Mouse (Mus musculus): ENCODE measurements around the gene Cr1l. TPM values are rescaled to one million over a fixed set of nuclear protein-coding genes. Genes with fewer than 3 reads are reported as not detected.

Gene Cr1l
- total and polyA plus RNA-seq, 3 experiments: 76.1 to 134 (median 84.6) TPM

- no peaks in the 10 kb centered on the region for H3K79me2 ChIP-seq (replicated peaks; ENCODE audit: control insufficient read depth, extremely low read depth, insufficient read depth, poor library complexity, severe bottlenecking)
- no peaks in the 10 kb centered on the region for H3K9me3 ChIP-seq (replicated peaks; ENCODE audit: low read length)
- peak within 1 kb of the TSS; percentile 64 for H3K9ac ChIP-seq (ENCODE audit: insufficient read depth, low read depth)
- no peaks in the 10 kb centered on the region for H3K27me3 ChIP-seq (replicated peaks)
- DNase-seq (ENCODE audit: extremely low read depth): peak; percentile 37
- H3K27ac ChIP-seq (ENCODE audit: insufficient read depth, low read depth): no peak within 1 kb of the TSS
- TF ChIP-seq POLR2AphosphoS2 (IDR thresholded peaks at IDR 0.05; ENCODE audit: low read depth, low read length) (peak; percentile 44; the same call in 1 of the 2 replicates), MYC (IDR thresholded peaks at IDR 0.05; ENCODE audit: low read depth, low read length) (no peak), MAX (IDR thresholded peaks at IDR 0.05; ENCODE audit: low read length) (0 out of 2 replicates have a peak, but pooled peaks have one; percentile 31), POLR2A (IDR thresholded peaks at IDR 0.05; ENCODE audit: low read depth, low read length) (0 out of 2 replicates have a peak, but pooled peaks have one; percentile 37), MAFK (IDR thresholded peaks at IDR 0.05; ENCODE audit: insufficient replicate concordance, low read length) (no peak)
- in situ Hi-C loops (cut with MboI; ENCODE audit: low pct_ligation_motif_present, low pct_unique_long_range_greater_than_20kb, low sequenced_read_pairs) (no loop called here), dilution Hi-C loops (cut with MboI; ENCODE audit: extremely low pct_ligation_motif_present, extremely low pct_unique_long_range_greater_than_20kb, low sequenced_read_pairs) (no loop called here)
- H3K36me3 ChIP-seq (replicated peaks in 1 of 2; ENCODE audit: control insufficient read depth in 1 of 2, insufficient read depth in 1 of 2, low read length in 1 of 2): peaks cover 4 to 37% of the 10 kb centered on the region in 2 experiments
- peak within 1 kb of the TSS; percentile 66; the same call in 1 of the 2 replicates for H3K4me2 ChIP-seq (ENCODE audit: insufficient read depth, low read depth, poor library complexity, severe bottlenecking)
- H3K4me3 ChIP-seq (replicated peaks in 1 of 3; ENCODE audit: low read depth in 2 of 3, low read length in 2 of 3, poor library complexity in 1 of 3): peak within 1 kb of the TSS; percentile 28 to 65 (median 39)
- H3K4me1 ChIP-seq (ENCODE audit: control insufficient read depth in 1 of 2, insufficient read depth in 2 of 2): peaks cover 0 to 3% of the 10 kb centered on the region in 2 experiments; a peak in 1 of 4 replicates
These were observed 39.1 kb downstream of the Cr1l start, which contains the start of gene Cd46 for GRCm38 (mm10) chr1:195092220-195092720. TSS of gene Cd46 (minus strand) at chr1:195092249.

GRCm38 (mm10) chr1:195091699-195092219, 39.6 kb downstream of the Cr1l start:
- TF ChIP-seq CHD2 (IDR thresholded peaks at IDR 0.05; ENCODE audit: low read length) (no peak), USF2 (conservative IDR thresholded peaks at IDR 0.05; ENCODE audit: low read depth, low read length) (no peak), HCFC1 (IDR thresholded peaks at IDR 0.05; ENCODE audit: low read depth, low read length) (no peak), NELFE (IDR thresholded peaks at IDR 0.05; ENCODE audit: low read depth, low read length) (no peak), ELF1 (IDR thresholded peaks at IDR 0.05; ENCODE audit: low read depth, low read length) (0 out of 2 replicates have a peak, but pooled peaks have one; percentile 11), TCF12 (IDR thresholded peaks at IDR 0.05; ENCODE audit: low read depth, low read length) (no peak), MXI1 (IDR thresholded peaks at IDR 0.05; ENCODE audit: low read depth, low read length) (no peak), CHD1 (IDR thresholded peaks at IDR 0.05; ENCODE audit: low read depth, low read length) (no peak)
- H3K36me3 ChIP-seq (replicated peaks in 1 of 2; ENCODE audit: control insufficient read depth in 1 of 2, insufficient read depth in 1 of 2, low read length in 1 of 2): peaks cover 4 to 34% of the 10 kb centered on the region in 2 experiments
- dilution Hi-C loops (cut with MboI; ENCODE audit: extremely low pct_ligation_motif_present, extremely low pct_unique_long_range_greater_than_20kb, low sequenced_read_pairs) (no loop called here), in situ Hi-C loops (cut with MboI; ENCODE audit: low pct_ligation_motif_present, low pct_unique_long_range_greater_than_20kb, low sequenced_read_pairs) (no loop called here)
- H3K4me3 ChIP-seq (replicated peaks in 1 of 3; ENCODE audit: low read depth in 2 of 3, low read length in 2 of 3, poor library complexity in 1 of 3): peak overlapping the region; percentile 28 to 65 (median 39)
- no peaks in the 10 kb centered on the region for H3K27me3 ChIP-seq (replicated peaks)
- no peaks in the 10 kb centered on the region for H3K9me3 ChIP-seq (replicated peaks; ENCODE audit: low read length)
- H3K4me2 ChIP-seq (ENCODE audit: insufficient read depth, low read depth, poor library complexity, severe bottlenecking): peak overlapping the region; percentile 55; the same call in 1 of the 2 replicates
- no peaks in the 10 kb centered on the region for H3K79me2 ChIP-seq (replicated peaks; ENCODE audit: control insufficient read depth, extremely low read depth, insufficient read depth, poor library complexity, severe bottlenecking)
- peaks cover 0 to 3% of the 10 kb centered on the region in 2 experiments; a peak in 1 of 4 replicates for H3K4me1 ChIP-seq (ENCODE audit: control insufficient read depth in 1 of 2, insufficient read depth in 2 of 2)
- no peak overlapping the region for H3K27ac ChIP-seq (ENCODE audit: insufficient read depth, low read depth)
- no peak for DNase-seq (ENCODE audit: extremely low read depth)
- peak overlapping the region; percentile 64 for H3K9ac ChIP-seq (ENCODE audit: insufficient read depth, low read depth)

- H3K27me3 ChIP-seq (replicated peaks): no peaks in the 10 kb centered on the region
- no peak for DNase-seq (ENCODE audit: extremely low read depth)
- no peak overlapping the region for H3K4me3 ChIP-seq (replicated peaks in 1 of 3; ENCODE audit: low read depth in 2 of 3, low read length in 2 of 3, poor library complexity in 1 of 3)
- no peaks in the 10 kb centered on the region for H3K79me2 ChIP-seq (replicated peaks; ENCODE audit: control insufficient read depth, extremely low read depth, insufficient read depth, poor library complexity, severe bottlenecking)
- no peak overlapping the region for H3K9ac ChIP-seq (ENCODE audit: insufficient read depth, low read depth)
- no peaks in the 10 kb centered on the region for H3K9me3 ChIP-seq (replicated peaks; ENCODE audit: low read length)
- H3K4me1 ChIP-seq (ENCODE audit: control insufficient read depth in 1 of 2, insufficient read depth in 2 of 2): no peaks in the 10 kb centered on the region
- in situ Hi-C loops (cut with MboI; ENCODE audit: low pct_ligation_motif_present, low pct_unique_long_range_greater_than_20kb, low sequenced_read_pairs) (no loop called here), dilution Hi-C loops (cut with MboI; ENCODE audit: extremely low pct_ligation_motif_present, extremely low pct_unique_long_range_greater_than_20kb, low sequenced_read_pairs) (no loop called here)
- no peak overlapping the region for H3K27ac ChIP-seq (ENCODE audit: insufficient read depth, low read depth)
- no peaks in the 10 kb centered on the region for H3K36me3 ChIP-seq (replicated peaks in 1 of 2; ENCODE audit: control insufficient read depth in 1 of 2, insufficient read depth in 1 of 2, low read length in 1 of 2)
- TF ChIP-seq RAD21 (IDR thresholded peaks at IDR 0.05; ENCODE audit: low read depth, low read length): no peak
- no peak for TF ChIP-seq MAX (IDR thresholded peaks at IDR 0.05; ENCODE audit: low read length)
- TF ChIP-seq E2F4 (IDR thresholded peaks at IDR 0.05; ENCODE audit: insufficient replicate concordance, low read depth, low read length): no peak
- no peak for TF ChIP-seq CTCF (conservative IDR thresholded peaks at IDR 0.05 in 1 of 2, IDR thresholded peaks at IDR 0.05 in 1 of 2; ENCODE audit: low read depth in 2 of 2, low read length in 2 of 2)
- no peak for TF ChIP-seq POLR2AphosphoS2 (IDR thresholded peaks at IDR 0.05; ENCODE audit: low read depth, low read length)
- TF ChIP-seq USF1 (IDR thresholded peaks at IDR 0.05; ENCODE audit: low read depth, low read length): no peak
- no peak for TF ChIP-seq TBP (conservative IDR thresholded peaks at IDR 0.05; ENCODE audit: low read depth, low read length)
- no peak for TF ChIP-seq CHD1 (IDR thresholded peaks at IDR 0.05; ENCODE audit: low read depth, low read length)
- no peak for TF ChIP-seq CHD2 (IDR thresholded peaks at IDR 0.05; ENCODE audit: low read length)
- TF ChIP-seq JUN (IDR thresholded peaks at IDR 0.05; ENCODE audit: insufficient read depth, low read depth, low read length): no peak
- TF ChIP-seq ETS1 (conservative IDR thresholded peaks at IDR 0.05; ENCODE audit: low read depth, low read length): no peak
- TF ChIP-seq HCFC1 (IDR thresholded peaks at IDR 0.05; ENCODE audit: low read depth, low read length): no peak
- no peak for TF ChIP-seq UBTF (IDR thresholded peaks at IDR 0.05; ENCODE audit: low read depth, low read length)
- TF ChIP-seq IRF4 (IDR thresholded peaks at IDR 0.05; ENCODE audit: low read depth, low read length): no peak
- TF ChIP-seq GABPA (IDR thresholded peaks at IDR 0.05; ENCODE audit: insufficient replicate concordance, low read depth, low read length): no peak
- TF ChIP-seq ZNF384 (IDR thresholded peaks at IDR 0.05; ENCODE audit: low read depth, low read length): no peak
- TF ChIP-seq USF2 (conservative IDR thresholded peaks at IDR 0.05; ENCODE audit: low read depth, low read length): no peak
- TF ChIP-seq TCF12 (IDR thresholded peaks at IDR 0.05; ENCODE audit: low read depth, low read length): no peak
- H3K4me2 ChIP-seq (ENCODE audit: insufficient read depth, low read depth, poor library complexity, severe bottlenecking): no peak overlapping the region
These were observed 49.2 kb downstream of the Cr1l start for GRCm38 (mm10) chr1:195082142-195082541.

Data from CH12.LX (cell line).